Mouse (Mus musculus) myocyte (in vitro differentiated cells): ENCODE results near the gene Ccdc86. TPM values are rescaled to one million over a fixed set of nuclear protein-coding genes. Genes with fewer than 3 reads are reported as not detected.

Experiments
- H3K27me3 ChIP-seq: one replicate; pipeline ENCODE4 v1.6.1; 2011; ENCODE audit not compliant: control insufficient read depth, insufficient read depth, insufficient read length
- H3K36me3 ChIP-seq: one replicate; pipeline ENCODE4 v1.6.1; 2011; ENCODE audit not compliant: control insufficient read depth, insufficient read depth
- H3K4me2 ChIP-seq: one replicate; pipeline ENCODE4 v1.6.1; 2011; ENCODE audit warnings: low read depth, control low read depth
- H3K4me3 ChIP-seq: one replicate; pipeline ENCODE4 v1.5.1; 2011; ENCODE audit warnings: mild to moderate bottlenecking, control low read depth, moderate library complexity
- H3K79me2 ChIP-seq: one replicate; pipeline ENCODE4 v1.6.1; 2011; ENCODE audit not compliant: control insufficient read depth, insufficient read depth
- H3ac ChIP-seq: one replicate; pipeline ENCODE4 v1.6.1; 2011; ENCODE audit not compliant: control insufficient read depth, insufficient read length
- CEBPB ChIP-seq: IDR thresholded peaks from 2 replicates; pipeline ENCODE4 v1.6.1; 2011; ENCODE audit warnings: mild to moderate bottlenecking, moderate library complexity; ENCODE audit not compliant: poor library complexity, insufficient read depth, severe bottlenecking
- E2F4 ChIP-seq: IDR thresholded peaks from one replicate; pipeline ENCODE4 v1.6.1; 2011; ENCODE audit warnings: mild to moderate bottlenecking, control low read depth, moderate library complexity; ENCODE audit not compliant: insufficient read depth
- MAX ChIP-seq: IDR thresholded peaks from one replicate; pipeline ENCODE4 v1.6.1; 2011; ENCODE audit warnings: low read depth, mild to moderate bottlenecking, control low read depth
- MYOD1 ChIP-seq, 3 experiments: IDR thresholded peaks; one replicate each; pipeline ENCODE4 v1.6.1; 2011; ENCODE audit warnings: control low read depth in 2 of 3, low read depth in 2 of 3, mild to moderate bottlenecking in 2 of 3, moderate library complexity in 1 of 3; ENCODE audit not compliant: insufficient read length in 2 of 3, control insufficient read depth in 1 of 3
- MYOG ChIP-seq, 3 experiments: IDR thresholded peaks; one replicate each; pipeline ENCODE4 v1.6.1; 2011; ENCODE audit warnings: control low read depth in 2 of 3, low read depth in 2 of 3, mild to moderate bottlenecking in 2 of 3; ENCODE audit not compliant: insufficient read length in 2 of 3, control insufficient read depth in 1 of 3, insufficient read depth in 1 of 3
- POLR2A ChIP-seq: IDR thresholded peaks from one replicate; pipeline ENCODE4 v1.6.1; 2011; ENCODE audit warnings: low read depth, mild to moderate bottlenecking, control low read depth, moderate library complexity; ENCODE audit not compliant: insufficient read length
- POLR2AphosphoS2 ChIP-seq: IDR thresholded peaks from one replicate; pipeline ENCODE4 v1.6.1; 2011; ENCODE audit warnings: low read depth, control low read depth; ENCODE audit not compliant: insufficient read length
- REST ChIP-seq: IDR thresholded peaks from one replicate; pipeline ENCODE4 v1.6.1; 2011; ENCODE audit warnings: mild to moderate bottlenecking, control low read depth, moderate library complexity; ENCODE audit not compliant: insufficient read depth, insufficient read length
- SRF ChIP-seq: IDR thresholded peaks from one replicate; pipeline ENCODE4 v1.6.1; 2011; ENCODE audit warnings: low read depth; ENCODE audit not compliant: control insufficient read depth, insufficient read length
- TCF12 ChIP-seq: IDR thresholded peaks from one replicate; pipeline ENCODE4 v1.6.1; 2011; ENCODE audit warnings: mild to moderate bottlenecking, control low read depth; ENCODE audit not compliant: poor library complexity, insufficient read depth, severe bottlenecking
- TCF3 ChIP-seq: IDR thresholded peaks from one replicate; pipeline ENCODE4 v1.6.1; 2011; ENCODE audit warnings: low read depth, control low read depth; ENCODE audit not compliant: insufficient read length
- USF1 ChIP-seq: IDR thresholded peaks from one replicate; pipeline ENCODE4 v1.6.1; 2011; ENCODE audit warnings: low read depth, mild to moderate bottlenecking, control low read depth, moderate library complexity
- polyA plus RNA-seq: library from polyadenylated mRNA; unstranded; fragments of >200 nt; fragmentation: generic; extraction: Trizol; gene quantifications from one replicate; pipeline ENCODE4 v1.2.1, GENCODE M21; 2012; ENCODE audit warnings: missing spikeins

Gene Ccdc86
- polyA plus RNA-seq, 1 experiment = 33.1 TPM

DNA sequence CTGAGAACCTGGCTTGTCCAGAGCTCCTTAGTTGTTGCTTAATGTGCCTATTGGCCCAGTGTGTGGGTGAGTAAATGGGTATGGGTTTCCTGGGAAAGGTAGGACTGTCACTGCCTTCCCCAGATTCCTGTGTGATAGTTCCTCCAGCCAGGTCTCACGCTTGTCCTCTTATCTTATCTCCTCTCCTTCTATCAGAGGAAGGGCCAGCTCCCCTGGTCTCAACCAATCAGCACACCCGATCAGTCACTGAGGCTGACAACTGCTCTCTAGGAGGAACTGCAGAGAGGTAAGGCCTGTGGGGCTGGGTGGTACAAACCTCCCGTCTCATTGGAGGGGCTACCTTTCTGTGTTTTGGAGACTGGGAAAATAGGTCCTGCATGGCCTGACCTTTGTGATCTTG lies 10.3 kb downstream of the Ccdc86 start:
- TF ChIP-seq TCF12 (no peak), POLR2AphosphoS2 (no peak), E2F4 (no peak), TCF3 (no peak), MYOG (IDR thresholded peaks at IDR 0.05; ENCODE audit: control insufficient read depth in 1 of 3, insufficient read depth in 1 of 3, insufficient read length in 2 of 3, low read depth in 2 of 3) (no peak), CEBPB (no peak), USF1 (no peak), MYOD1 (IDR thresholded peaks at IDR 0.05; ENCODE audit: control insufficient read depth in 1 of 3, insufficient read length in 2 of 3, low read depth in 2 of 3) (no peak), MAX (no peak), SRF (no peak), POLR2A (no peak), REST (no peak)
- no peak overlapping the region for H3K4me2 ChIP-seq
- H3K36me3 ChIP-seq = peaks cover 19% of the 10 kb centered on the region
- no peak overlapping the region for H3ac ChIP-seq
- H3K27me3 ChIP-seq = no peaks in the 10 kb centered on the region
- H3K4me3 ChIP-seq = no peak overlapping the region
- H3K79me2 ChIP-seq = no peaks in the 10 kb centered on the region

GRCm38 (mm10) chr19:10937110-10937563 lies 11.9 kb downstream of the Ccdc86 start, which contains the start of gene Ptgdr2:
Gene Ptgdr2, plus strand, starts transcription at chr19:10937160.
- Histone ChIP-seq H3K36me3 (peaks cover 12% of the 10 kb centered on the region), H3K4me2 (no peak within 1 kb of the TSS), H3ac (no peak within 1 kb of the TSS), H3K27me3 (no peaks in the 10 kb centered on the region), H3K4me3 (no peak within 1 kb of the TSS), H3K79me2 (no peaks in the 10 kb centered on the region)
- TF ChIP-seq TCF3 = no peak
- TF ChIP-seq TCF12 = no peak
- no peak for TF ChIP-seq POLR2A
- no peak for TF ChIP-seq MYOG (IDR thresholded peaks at IDR 0.05; ENCODE audit: control insufficient read depth in 1 of 3, insufficient read depth in 1 of 3, insufficient read length in 2 of 3, low read depth in 2 of 3)
- no peak for TF ChIP-seq SRF
- TF ChIP-seq MAX = no peak
- no peak for TF ChIP-seq MYOD1 (IDR thresholded peaks at IDR 0.05; ENCODE audit: control insufficient read depth in 1 of 3, insufficient read length in 2 of 3, low read depth in 2 of 3)
- TF ChIP-seq USF1 = no peak
- TF ChIP-seq CEBPB = no peak

DNA sequence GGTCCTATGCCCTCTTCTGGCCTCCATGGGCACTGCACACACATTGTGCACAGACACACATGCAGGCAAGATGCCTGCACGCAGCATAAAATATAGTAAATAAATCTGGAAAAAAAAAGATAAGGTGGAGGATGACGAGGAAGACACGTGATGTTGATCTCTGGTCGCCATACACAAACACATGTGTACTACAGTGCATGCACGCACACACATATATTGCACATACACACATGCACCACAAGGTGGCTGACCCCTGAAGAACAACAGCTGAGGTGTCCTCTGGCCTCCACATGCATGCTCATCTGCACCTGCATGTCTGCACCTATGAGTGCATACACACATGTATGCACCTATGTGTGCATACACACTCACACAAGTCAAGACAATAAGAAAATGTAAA lies 13.0 kb downstream of the Ccdc86 start:
- no peaks in the 10 kb centered on the region for H3K27me3 ChIP-seq
- H3K4me2 ChIP-seq = no peak overlapping the region
- H3ac ChIP-seq = no peak overlapping the region
- H3K79me2 ChIP-seq = no peaks in the 10 kb centered on the region
- peaks cover under 1% of the 10 kb centered on the region for H3K36me3 ChIP-seq
- TF ChIP-seq MAX = no peak
- TF ChIP-seq E2F4 = no peak
- no peak for TF ChIP-seq USF1
- no peak for TF ChIP-seq TCF3
- no peak for TF ChIP-seq MYOD1 (IDR thresholded peaks at IDR 0.05; ENCODE audit: control insufficient read depth in 1 of 3, insufficient read length in 2 of 3, low read depth in 2 of 3)
- no peak for TF ChIP-seq CEBPB
- no peak overlapping the region for H3K4me3 ChIP-seq

DNA sequence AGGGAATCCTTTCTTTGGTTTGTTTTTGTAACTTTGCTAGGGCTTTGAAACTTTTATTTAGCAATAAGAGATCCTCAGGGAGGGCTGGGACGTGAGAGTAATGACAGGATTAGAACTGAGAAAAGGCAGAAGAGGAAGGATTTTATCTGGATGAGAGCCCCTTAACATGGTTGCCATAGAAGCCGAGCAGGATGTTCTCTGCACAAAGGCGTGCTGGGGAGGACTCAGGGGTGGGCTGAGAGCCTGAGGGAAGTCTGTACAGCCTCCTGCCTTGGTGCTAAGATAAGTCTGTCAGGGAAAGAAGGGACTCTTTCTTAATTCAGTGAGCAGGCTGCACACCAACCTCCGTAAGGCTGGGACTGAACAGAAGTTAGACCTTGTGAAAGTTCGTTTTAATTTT lies 14.0 kb downstream of the Ccdc86 start:
- Histone ChIP-seq H3ac (no peak overlapping the region), H3K4me3 (no peak overlapping the region), H3K27me3 (no peaks in the 10 kb centered on the region), H3K4me2 (no peak overlapping the region), H3K36me3 (no peaks in the 10 kb centered on the region), H3K79me2 (no peaks in the 10 kb centered on the region)
- TF ChIP-seq SRF (no peak), REST (no peak), POLR2AphosphoS2 (no peak), MYOG (IDR thresholded peaks at IDR 0.05; ENCODE audit: control insufficient read depth in 1 of 3, insufficient read depth in 1 of 3, insufficient read length in 2 of 3, low read depth in 2 of 3) (no peak), E2F4 (no peak), TCF12 (no peak), CEBPB (no peak), MYOD1 (IDR thresholded peaks at IDR 0.05; ENCODE audit: control insufficient read depth in 1 of 3, insufficient read length in 2 of 3, low read depth in 2 of 3) (no peak), TCF3 (no peak), MAX (no peak), POLR2A (no peak), USF1 (no peak)

GRCm38 (mm10) chr19:10930641-10931040 lies 18.4 kb downstream of the Ccdc86 start:
- Histone ChIP-seq H3ac (no peak overlapping the region), H3K79me2 (no peaks in the 10 kb centered on the region), H3K4me3 (no peak overlapping the region), H3K36me3 (no peaks in the 10 kb centered on the region), H3K27me3 (no peaks in the 10 kb centered on the region), H3K4me2 (no peak overlapping the region)
- no peak for TF ChIP-seq E2F4
- TF ChIP-seq MYOD1 (IDR thresholded peaks at IDR 0.05; ENCODE audit: control insufficient read depth in 1 of 3, insufficient read length in 2 of 3, low read depth in 2 of 3) = no peak
- no peak for TF ChIP-seq SRF
- TF ChIP-seq REST = no peak
- TF ChIP-seq TCF12 = no peak
- TF ChIP-seq TCF3 = no peak
- TF ChIP-seq POLR2AphosphoS2 = no peak
- TF ChIP-seq POLR2A = no peak
- TF ChIP-seq USF1 = no peak
- TF ChIP-seq MAX = no peak
- TF ChIP-seq CEBPB = no peak
- TF ChIP-seq MYOG (IDR thresholded peaks at IDR 0.05; ENCODE audit: control insufficient read depth in 1 of 3, insufficient read depth in 1 of 3, insufficient read length in 2 of 3, low read depth in 2 of 3) = no peak
